Mouse (Mus musculus) gastrocnemius, adult 8-10 months (tissue): ENCODE results near the gene Gm9913. TPM values are rescaled to one million over a fixed set of nuclear protein-coding genes. Genes with fewer than 3 reads are reported as not detected.

ENCODE experiments used
- DNase-seq, 2 experiments: peaks; one replicate each; pipeline ENCODE4 v3.0.0; 2022; ENCODE audit warnings: low spot score in 2 of 2
- total RNA-seq, 4 experiments: library from RNA; stranded (reverse); gene quantifications; 2 replicates each; pipeline ENCODE4 v1.2.4; 2022

Gene Gm9913
- not detected for total RNA-seq

GRCm38 (mm10) chr2:125505006-125505745, at the start of gene Gm9913:
TSS of gene Gm9913 (plus strand) at chr2:125505089.
- peak; percentile 29 to 55 for DNase-seq

GRCm38 (mm10) chr2:125456059-125456789, 48.7 kb upstream of the Gm9913 start:
- DNase-seq, result no peak

- DNase-seq, result no peak
Observed at GRCm38 (mm10) chr2:125459087-125459486, 45.8 kb upstream of the Gm9913 start.

- DNase-seq, result no peak
Observed at GRCm38 (mm10) chr2:125464036-125464435, 40.9 kb upstream of the Gm9913 start.

- peak in 1 of 2 experiments; percentile 10 for DNase-seq
Observed at GRCm38 (mm10) chr2:125470553-125471295, 34.2 kb upstream of the Gm9913 start.

GRCm38 (mm10) chr2:125471721-125472120, 33.2 kb upstream of the Gm9913 start:
- DNase-seq, result no peak

- DNase-seq, result no peak
Observed at GRCm38 (mm10) chr2:125473228-125473627, 31.7 kb upstream of the Gm9913 start.

- no peak for DNase-seq
Observed at GRCm38 (mm10) chr2:125474690-125475089, 30.2 kb upstream of the Gm9913 start.

GRCm38 (mm10) chr2:125476231-125476630, 28.7 kb upstream of the Gm9913 start:
- DNase-seq, result no peak

- no peak for DNase-seq
Observed at GRCm38 (mm10) chr2:125477367-125477766, 27.5 kb upstream of the Gm9913 start.

GRCm38 (mm10) chr2:125478705-125479104, 26.2 kb upstream of the Gm9913 start:
- DNase-seq, result no peak

- no peak for DNase-seq
Observed at GRCm38 (mm10) chr2:125480057-125480456, 24.8 kb upstream of the Gm9913 start.

GRCm38 (mm10) chr2:125481116-125481515, 23.8 kb upstream of the Gm9913 start:
- no peak for DNase-seq

GRCm38 (mm10) chr2:125481531-125482317, 23.2 kb upstream of the Gm9913 start:
- DNase-seq, result no peak

- DNase-seq, result no peak
Observed at GRCm38 (mm10) chr2:125484164-125484563, 20.7 kb upstream of the Gm9913 start.

GRCm38 (mm10) chr2:125484910-125485309, 20.0 kb upstream of the Gm9913 start:
- no peak for DNase-seq

GRCm38 (mm10) chr2:125489979-125490378, 14.9 kb upstream of the Gm9913 start:
- DNase-seq, result no peak

GRCm38 (mm10) chr2:125492050-125492900, 12.6 kb upstream of the Gm9913 start:
- DNase-seq, result no peak

- no peak for DNase-seq
Observed at GRCm38 (mm10) chr2:125494291-125494690, 10.6 kb upstream of the Gm9913 start.
